Mouse (Mus musculus): Measurements from ENCODE around the gene Adap2. TPM values are rescaled to one million over a fixed set of nuclear protein-coding genes. Genes with fewer than 3 reads are reported as not detected.
"Not testable (repeated sequence)": the region's sequence is repeated elsewhere in the genome, so short reads cannot be mapped to it uniquely, and the experiment has no call there.

The Adap2 gene
- total and polyA plus RNA-seq, 3 experiments = 0.49 TPM; not detected in 2

DNA sequence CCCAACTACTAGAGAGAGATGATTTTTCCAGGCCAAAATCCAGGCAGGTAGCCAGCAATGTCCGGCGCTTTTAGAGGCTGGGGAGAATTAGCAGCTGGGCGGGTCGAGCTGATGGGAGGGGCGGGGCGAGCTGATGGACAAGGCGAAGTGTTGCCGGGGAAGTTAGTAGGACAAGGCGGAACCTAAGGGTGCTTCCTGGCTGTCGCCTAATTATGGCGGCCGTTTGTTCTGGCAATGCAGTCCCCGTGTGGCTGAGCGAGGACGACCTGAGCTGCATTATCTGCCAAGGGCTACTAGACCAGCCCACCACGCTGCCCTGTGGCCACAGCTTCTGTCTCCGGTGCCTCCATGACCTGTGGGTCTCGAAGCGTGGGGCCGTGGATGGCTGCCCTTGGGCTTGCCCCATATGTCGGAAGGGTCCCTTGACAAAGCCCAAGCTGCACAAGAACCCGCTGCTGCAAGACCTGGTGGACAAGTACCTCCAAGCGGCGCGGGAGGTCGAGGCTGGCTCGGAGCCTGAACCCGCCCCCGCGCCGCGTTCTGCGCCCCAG lies 29.9 kb downstream of the Adap2 start, which contains the start of gene Rnf135 (continued):
- TF ChIP-seq TBP (conservative IDR thresholded peaks at IDR 0.05; ENCODE audit: low read depth, low read length) (0 out of 2 replicates have a peak, but pooled peaks have one; percentile 1), TCF12 (IDR thresholded peaks at IDR 0.05; ENCODE audit: low read depth, low read length) (peak; percentile 96), MAX (IDR thresholded peaks at IDR 0.05; ENCODE audit: low read length) (peak; percentile 52; the same call in 1 of the 2 replicates), NRF1 (IDR thresholded peaks at IDR 0.05; ENCODE audit: low read depth, low read length) (peak; percentile 56), SMC3 (IDR thresholded peaks at IDR 0.05; ENCODE audit: low read depth, low read length) (no peak), MAFK (IDR thresholded peaks at IDR 0.05; ENCODE audit: insufficient replicate concordance, low read length) (no peak), GABPA (IDR thresholded peaks at IDR 0.05; ENCODE audit: insufficient replicate concordance, low read depth, low read length) (no peak), CTCF (conservative IDR thresholded peaks at IDR 0.05 in 1 of 2, IDR thresholded peaks at IDR 0.05 in 1 of 2; ENCODE audit: low read depth in 2 of 2, low read length in 2 of 2) (no peak), JUND (conservative IDR thresholded peaks at IDR 0.05; ENCODE audit: low read depth, low read length) (no peak), MXI1 (IDR thresholded peaks at IDR 0.05; ENCODE audit: low read depth, low read length) (peak; percentile 71), RAD21 (IDR thresholded peaks at IDR 0.05; ENCODE audit: low read depth, low read length) (no peak)

DNA sequence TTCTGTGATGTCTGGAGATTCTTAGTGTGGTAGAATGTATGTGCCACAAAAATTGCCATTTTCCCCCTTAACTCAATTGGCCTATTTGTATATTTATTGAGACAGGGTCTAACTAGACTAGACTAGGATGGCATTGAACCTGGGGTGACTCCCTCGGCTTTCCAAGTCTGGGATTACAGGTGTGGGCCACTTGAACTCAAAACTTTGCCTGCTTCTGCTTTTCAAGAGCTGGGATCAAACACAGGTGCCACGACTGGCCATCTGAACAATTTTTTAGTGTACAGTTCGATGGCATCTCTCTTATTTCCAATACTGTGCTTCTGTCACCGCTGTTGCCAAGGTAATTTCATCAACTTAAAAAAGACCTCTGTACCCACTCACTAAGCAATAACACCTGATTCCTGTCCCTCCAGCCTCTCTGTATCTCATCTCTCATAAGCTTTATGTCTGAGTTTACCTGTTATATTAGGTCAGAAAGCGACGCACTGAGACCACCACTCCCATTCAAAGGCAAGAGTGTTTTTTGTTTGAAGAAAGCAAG lies 30.7 kb downstream of the Adap2 start:
- Histone ChIP-seq H3K36me3 (replicated peaks in 1 of 2; ENCODE audit: control insufficient read depth in 1 of 2, insufficient read depth in 1 of 2, low read length in 1 of 2) (peaks cover 7 to 20% of the 10 kb centered on the region in 2 experiments), H3K4me3 (replicated peaks in 1 of 3; ENCODE audit: low read depth in 2 of 3, low read length in 2 of 3, poor library complexity in 1 of 3) (peak overlapping the region; percentile 81 to 96 (median 93)), H3K4me1 (ENCODE audit: control insufficient read depth in 1 of 2, insufficient read depth in 2 of 2) (peaks cover 0 to 26% of the 10 kb centered on the region in 2 experiments; a peak in 2 of 4 replicates), H3K9me3 (replicated peaks; ENCODE audit: low read length) (peaks cover 3% of the 10 kb centered on the region), H3K27ac (ENCODE audit: insufficient read depth, low read depth) (no peak overlapping the region), H3K27me3 (replicated peaks) (no peaks in the 10 kb centered on the region), H3K79me2 (replicated peaks; ENCODE audit: control insufficient read depth, extremely low read depth, insufficient read depth, poor library complexity, severe bottlenecking) (peaks cover 9% of the 10 kb centered on the region), H3K4me2 (ENCODE audit: insufficient read depth, low read depth, poor library complexity, severe bottlenecking) (peak overlapping the region; percentile 59), H3K9ac (ENCODE audit: insufficient read depth, low read depth) (peak overlapping the region; percentile 92)
- TF ChIP-seq POLR2A (IDR thresholded peaks at IDR 0.05; ENCODE audit: low read depth, low read length) (no peak), ETS1 (conservative IDR thresholded peaks at IDR 0.05; ENCODE audit: low read depth, low read length) (no peak), NELFE (IDR thresholded peaks at IDR 0.05; ENCODE audit: low read depth, low read length) (no peak), IRF4 (IDR thresholded peaks at IDR 0.05; ENCODE audit: low read depth, low read length) (no peak)
- dilution Hi-C loops (cut with MboI; ENCODE audit: extremely low pct_ligation_motif_present, extremely low pct_unique_long_range_greater_than_20kb, low sequenced_read_pairs) = no loop called here
- DNase-seq (ENCODE audit: extremely low read depth) = no peak
- in situ Hi-C loops (cut with MboI; ENCODE audit: low pct_ligation_motif_present, low pct_unique_long_range_greater_than_20kb, low sequenced_read_pairs) = no loop called here

DNA sequence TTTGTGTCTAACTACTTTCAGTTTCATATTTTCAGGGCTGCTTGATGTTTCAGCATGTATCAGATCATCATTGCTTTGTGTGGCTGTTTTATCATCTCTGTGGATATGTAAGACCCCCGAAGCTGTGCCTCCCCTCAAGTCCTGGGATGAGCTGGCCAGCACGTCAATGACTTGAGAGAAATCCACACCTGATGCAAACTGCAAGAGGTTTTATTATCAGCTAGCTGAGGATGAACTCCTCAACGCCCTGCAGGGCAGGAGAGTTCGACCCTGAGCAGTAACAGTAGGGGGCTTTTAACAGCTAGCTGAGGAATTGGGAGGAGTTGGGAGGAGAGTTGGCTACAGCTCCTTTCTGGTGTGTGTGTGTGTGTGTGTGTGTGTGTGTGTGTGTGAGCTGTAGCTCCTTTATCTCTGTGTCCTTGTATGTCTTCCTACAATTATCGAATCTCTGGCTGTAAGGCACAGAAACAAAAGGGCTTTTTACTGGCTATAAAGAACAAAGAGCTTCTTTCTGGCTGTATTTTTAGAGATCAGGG lies 31.6 kb downstream of the Adap2 start:
- H3K27me3 ChIP-seq (replicated peaks); H3K9me3 ChIP-seq (replicated peaks; ENCODE audit: low read length); dilution Hi-C loops (cut with MboI; ENCODE audit: extremely low pct_ligation_motif_present, extremely low pct_unique_long_range_greater_than_20kb, low sequenced_read_pairs); H3K4me2 ChIP-seq (ENCODE audit: insufficient read depth, low read depth, poor library complexity, severe bottlenecking); H3K27ac ChIP-seq (ENCODE audit: insufficient read depth, low read depth); H3K79me2 ChIP-seq (replicated peaks; ENCODE audit: control insufficient read depth, extremely low read depth, insufficient read depth, poor library complexity, severe bottlenecking); H3K9ac ChIP-seq (ENCODE audit: insufficient read depth, low read depth); in situ Hi-C loops (cut with MboI; ENCODE audit: low pct_ligation_motif_present, low pct_unique_long_range_greater_than_20kb, low sequenced_read_pairs); DNase-seq (ENCODE audit: extremely low read depth): not testable (repeated sequence)
- peak overlapping the region in 1 of 3 experiments; percentile 22 for H3K4me3 ChIP-seq (replicated peaks in 1 of 3; ENCODE audit: low read depth in 2 of 3, low read length in 2 of 3, poor library complexity in 1 of 3)
- H3K36me3 ChIP-seq (replicated peaks in 1 of 2; ENCODE audit: control insufficient read depth in 1 of 2, insufficient read depth in 1 of 2, low read length in 1 of 2) = peaks cover 13 to 27% of the 10 kb centered on the region in 2 experiments
- H3K4me1 ChIP-seq (ENCODE audit: control insufficient read depth in 1 of 2, insufficient read depth in 2 of 2) = peaks cover 0 to 26% of the 10 kb centered on the region in 2 experiments; a peak in 2 of 4 replicates

All from CH12.LX (cell line).